Mouse (Mus musculus): Measurements from ENCODE around the gene Btbd35f9. TPM values are rescaled to one million over a fixed set of nuclear protein-coding genes. Genes with fewer than 3 reads are reported as not detected.
"Not testable (repeated sequence)": the region's sequence is repeated elsewhere in the genome, so short reads cannot be mapped to it uniquely, and the experiment has no call there.

Btbd35f9 gene
- not detected in 2 replicates for polyA plus RNA-seq (2015; fragmentation: Nextera tagmentation; extraction: Ambion mirVana)

GRCm38 (mm10) chrX:34161399-34161798, at the start of gene Btbd35f9:
Gene Btbd35f9 (minus strand): TSS chrX:34161499.
- H3K9me3 ChIP-seq (replicated peaks); H3K27me3 ChIP-seq; H3K4me3 ChIP-seq (replicated peaks); H3K4me1 ChIP-seq; ATAC-seq (ENCODE audit: insufficient number of reproducible peaks, low FRiP score, low TSS enrichment, low read depth); H3K27ac ChIP-seq (replicated peaks); H3K36me3 ChIP-seq; H3K4me2 ChIP-seq (replicated peaks); H3K9ac ChIP-seq: not testable (repeated sequence)
- WGBS = no CpG with 5 or more reads among the region's 5 CpGs

Other genes starting within 250 kb of the Btbd35f9 start
- gene Btbd35f6, start 205.0 kb downstream of the Btbd35f9 start, polyA plus RNA-seq (2015; fragmentation: Nextera tagmentation; extraction: Ambion mirVana) = not detected in 2 replicates
- not detected in 2 replicates for gene Gm21870, start 174.7 kb downstream of the Btbd35f9 start, polyA plus RNA-seq (2015; fragmentation: Nextera tagmentation; extraction: Ambion mirVana)
- not detected in 2 replicates for gene Spin2g, start 77.2 kb upstream of the Btbd35f9 start, polyA plus RNA-seq (2015; fragmentation: Nextera tagmentation; extraction: Ambion mirVana)

All from embryonic facial prominence, embryonic 15.5 days (tissue).